In genomic region chr11:32398446-32398845, GRCm38 (mm10) we compare ENCODE assay signal across 13 mouse cellular contexts. TPM values are rescaled to one million over a fixed set of nuclear protein-coding genes. Genes with fewer than 3 reads are reported as not detected.
A peak's percentile ranks its signal among the peaks of the same experiment; 100 is the strongest.
DNase-seq lines count a peak whose midpoint lies in the region; ATAC-seq and TF ChIP-seq lines count a peak whose summit lies in the region.
"Had no signal": no experiment of that assay in that cellular context is flagged by ENCODE, and none has a peak within 500 bp of the region (broad histone marks: within the 10 kb centered on the region; RNA-seq: fewer than 3 reads in every experiment).

No protein-coding gene starts in this region.

- H3K36me3 ChIP-seq in neural tube, embryonic 13.5 days, result peaks cover 69% of the 10 kb centered on the region
- peaks cover 20% of the 10 kb centered on the region for H3K36me3 ChIP-seq in intestine, postnatal 0 days (ENCODE audit: control insufficient read depth, insufficient read depth)
- peaks cover 74% of the 10 kb centered on the region for H3K36me3 ChIP-seq in forebrain, embryonic 13.5 days (ENCODE audit: poor library complexity, severe bottlenecking)
- H3K36me3 ChIP-seq: midbrain, embryonic 15.5 days had no signal

- H3K27me3 ChIP-seq in neural tube, embryonic 13.5 days, result no peaks in the 10 kb centered on the region
- H3K27me3 ChIP-seq in intestine, postnatal 0 days (replicated peaks; ENCODE audit: control insufficient read depth, insufficient read depth, low read length), result no peaks in the 10 kb centered on the region
- no peaks in the 10 kb centered on the region for H3K27me3 ChIP-seq in forebrain, embryonic 13.5 days
- H3K27me3 ChIP-seq: midbrain, embryonic 15.5 days had no signal

- H3K27ac ChIP-seq in neural tube, embryonic 13.5 days (replicated peaks), result 0 out of 2 replicates have a peak overlapping the region, but pooled peaks have one; percentile 46
- H3K27ac ChIP-seq in intestine, postnatal 0 days (ENCODE audit: low read depth, low read length), result no peak overlapping the region
- H3K27ac ChIP-seq in forebrain, embryonic 13.5 days, result no peak overlapping the region
- H3K27ac ChIP-seq: midbrain, embryonic 15.5 days had no signal

- DNase-seq in neural tube, embryonic 10.5 days (ENCODE audit: extremely low spot score, low spot score), result no peak
- peak; percentile 47 for DNase-seq in gastrocnemius, postnatal 14 days
- DNase-seq in heart, postnatal 10 days, result peak; percentile 73 to 74
- DNase-seq in layer of hippocampus, postnatal 14 days (ENCODE audit: low spot score in 2 of 2), result no peak
- DNase-seq in frontal cortex, postnatal 10 days (ENCODE audit: low spot score in 2 of 2), result no peak
- DNase-seq: adrenal gland, postnatal 36 days; liver, postnatal 0 days; thymus, adult 2 months had no signal

- no peaks in the 10 kb centered on the region for H3K9me3 ChIP-seq in neural tube, embryonic 13.5 days
- H3K9me3 ChIP-seq in intestine, postnatal 0 days (ENCODE audit: control insufficient read depth), result no peaks in the 10 kb centered on the region
- no peaks in the 10 kb centered on the region for H3K9me3 ChIP-seq in forebrain, embryonic 13.5 days (replicated peaks)
- H3K9me3 ChIP-seq: midbrain, embryonic 15.5 days had no signal

- no peak overlapping the region for H3K4me2 ChIP-seq in neural tube, embryonic 13.5 days
- no peak overlapping the region for H3K4me2 ChIP-seq in intestine, postnatal 0 days (replicated peaks; ENCODE audit: low read depth)
- H3K4me2 ChIP-seq in forebrain, embryonic 13.5 days, result no peak overlapping the region
- H3K4me2 ChIP-seq: midbrain, embryonic 15.5 days had no signal

- intact Hi-C loops in gastrocnemius, postnatal 14 days (cut with DNase I; ENCODE audit: low total_unique reads), result loop anchor here (5.0 kb wide), 1 partner anchor 51 kb away; the partner anchor contains the start of gene Sh3pxd2b
- intact Hi-C loops in heart, postnatal 10 days (cut with DNase I), result no loop called here

- H3K4me3 ChIP-seq in neural tube, embryonic 13.5 days, result no peak overlapping the region
- H3K4me3 ChIP-seq in intestine, postnatal 0 days (ENCODE audit: low read depth, low read length), result no peak overlapping the region
- H3K4me3 ChIP-seq in forebrain, embryonic 13.5 days, result no peak overlapping the region
- H3K4me3 ChIP-seq: midbrain, embryonic 15.5 days had no signal

- WGBS in neural tube, embryonic 13.5 days, result 78% methylated on average over 2 of the region's 2 CpGs
- WGBS in intestine, postnatal 0 days, result 70% methylated on average over 2 of the region's 2 CpGs
- 79% methylated on average over 2 of the region's 2 CpGs for WGBS in forebrain, embryonic 13.5 days

- ATAC-seq in neural tube, embryonic 13.5 days (ENCODE audit: low read depth), result no peak
- no peak for ATAC-seq in intestine, postnatal 0 days
- ATAC-seq in forebrain, embryonic 13.5 days, result no peak
- ATAC-seq: forebrain, embryonic 14.5 days; liver, postnatal 0 days; midbrain, embryonic 15.5 days had no signal

- 0 out of 2 replicates have a peak, but pooled peaks cover 6% of the 10 kb centered on the region for H3K4me1 ChIP-seq in neural tube, embryonic 13.5 days (replicated peaks)
- no peaks in the 10 kb centered on the region for H3K4me1 ChIP-seq in intestine, postnatal 0 days (replicated peaks; ENCODE audit: control insufficient read depth, insufficient read depth, low read length)
- 0 out of 2 replicates have a peak, but pooled peaks cover 5% of the 10 kb centered on the region for H3K4me1 ChIP-seq in forebrain, embryonic 13.5 days
- H3K4me1 ChIP-seq: midbrain, embryonic 15.5 days had no signal

- H3K9ac ChIP-seq in neural tube, embryonic 13.5 days, result no peak overlapping the region
- no peak overlapping the region for H3K9ac ChIP-seq in intestine, postnatal 0 days (ENCODE audit: low read depth, low read length)
- no peak overlapping the region for H3K9ac ChIP-seq in forebrain, embryonic 13.5 days
- H3K9ac ChIP-seq: liver, postnatal 0 days; midbrain, embryonic 15.5 days had no signal

- TF ChIP-seq CTCF in intestine, postnatal 0 days (IDR thresholded peaks at IDR 0.05; ENCODE audit: low read depth), result no peak

RNA-seq across cellular contexts. Expression of gene Sh3pxd2b, which starts 50.8 kb away (rescaled TPM):
- 20.0 and 20.2 TPM in 2 replicates for polyA plus RNA-seq in neural tube, embryonic 13.5 days (2015; fragmentation: Nextera tagmentation; extraction: Ambion mirVana)
- 10 to 100 TPM; 15.1 to 16.8 TPM for total RNA-seq in gastrocnemius, postnatal 14 days (2021)
- 10 to 100 TPM; 27.6 to 29.6 TPM for total RNA-seq in heart, postnatal 10 days (2021)
- 3.2 TPM in 2 replicates for polyA plus RNA-seq in intestine, postnatal 0 days (2015; fragmentation: Nextera tagmentation; extraction: Ambion mirVana)
- polyA plus RNA-seq in forebrain, embryonic 13.5 days (2015; fragmentation: Nextera tagmentation; extraction: Ambion mirVana), result 15.7 and 18.6 TPM in 2 replicates
- 10 to 100 TPM; 18.9 to 22.6 TPM for total RNA-seq in layer of hippocampus, postnatal 14 days (2021)

RNA-seq across cellular contexts. Expression of gene Ubtd2, which starts 56.7 kb away (rescaled TPM):
- polyA plus RNA-seq in neural tube, embryonic 13.5 days (2015; fragmentation: Nextera tagmentation; extraction: Ambion mirVana), result 46.8 and 54.8 TPM in 2 replicates
- total RNA-seq in gastrocnemius, postnatal 14 days (2021), result 10 to 100 TPM; 18.9 to 21.4 TPM
- 10 to 100 TPM; 18.1 to 19.8 TPM for total RNA-seq in heart, postnatal 10 days (2021)
- polyA plus RNA-seq in intestine, postnatal 0 days (2015; fragmentation: Nextera tagmentation; extraction: Ambion mirVana), result 7.1 and 7.9 TPM in 2 replicates
- polyA plus RNA-seq in forebrain, embryonic 13.5 days (2015; fragmentation: Nextera tagmentation; extraction: Ambion mirVana), result 59.4 and 60.4 TPM in 2 replicates
- total RNA-seq in layer of hippocampus, postnatal 14 days (2021), result 10 to 100 TPM; 39.2 to 43.4 TPM

Comparison
In these comparisons a context has a peak if more than half of its experiments do, and no peak if none do; other contexts are left out.
1. DNase-seq: peak in gastrocnemius, postnatal 14 days (single experiment) and heart, postnatal 10 days (2 of 2); none in neural tube, embryonic 10.5 days (single experiment), layer of hippocampus, postnatal 14 days (0 of 2) and frontal cortex, postnatal 10 days (0 of 2).